Mouse (Mus musculus): ENCODE data around the gene Ciao2b.
A peak's percentile ranks its signal among the peaks of the same experiment; 100 is the strongest.

Gene Ciao2b

GRCm38 (mm10) chr8:104620765-104621164 is 21.0 kb downstream of the Ciao2b start:
- no peak for DNase-seq (ENCODE audit: low read depth, low spot score)

- DNase-seq (ENCODE audit: low read depth, low spot score): no peak
Measured at GRCm38 (mm10) chr8:104613119-104613518, 28.6 kb downstream of the Ciao2b start.

- DNase-seq (ENCODE audit: low read depth, low spot score): no peak
Measured at GRCm38 (mm10) chr8:104611613-104612012, 30.2 kb downstream of the Ciao2b start.

- no peak for DNase-seq (ENCODE audit: low read depth, low spot score)
Measured at GRCm38 (mm10) chr8:104610185-104610766, 31.5 kb downstream of the Ciao2b start.

- no peak for DNase-seq (ENCODE audit: low read depth, low spot score)
Measured at GRCm38 (mm10) chr8:104609222-104609621, 32.5 kb downstream of the Ciao2b start.

- DNase-seq (ENCODE audit: low read depth, low spot score): no peak
Measured at GRCm38 (mm10) chr8:104607944-104608343, 33.8 kb downstream of the Ciao2b start.

- DNase-seq (ENCODE audit: low read depth, low spot score): no peak
Measured at GRCm38 (mm10) chr8:104606329-104606728, 35.4 kb downstream of the Ciao2b start.

- DNase-seq (ENCODE audit: low read depth, low spot score): no peak
Measured at GRCm38 (mm10) chr8:104603245-104603593, 38.5 kb downstream of the Ciao2b start.

- DNase-seq (ENCODE audit: low read depth, low spot score): peak; percentile 94
Measured at GRCm38 (mm10) chr8:104602468-104603244, 39.1 kb downstream of the Ciao2b start.

GRCm38 (mm10) chr8:104601941-104602371 is 39.8 kb downstream of the Ciao2b start:
- DNase-seq (ENCODE audit: low read depth, low spot score): peak; percentile 57

- no peak for DNase-seq (ENCODE audit: low read depth, low spot score)
Measured at GRCm38 (mm10) chr8:104601386-104601785, 40.4 kb downstream of the Ciao2b start.

- no peak for DNase-seq (ENCODE audit: low read depth, low spot score)
Measured at GRCm38 (mm10) chr8:104598496-104598895, 43.3 kb downstream of the Ciao2b start.

- DNase-seq (ENCODE audit: low read depth, low spot score): no peak
Measured at GRCm38 (mm10) chr8:104597656-104598055, 44.1 kb downstream of the Ciao2b start.

GRCm38 (mm10) chr8:104595773-104596536 is 45.8 kb downstream of the Ciao2b start:
- no peak for DNase-seq (ENCODE audit: low read depth, low spot score)

GRCm38 (mm10) chr8:104594611-104595362 is 47.0 kb downstream of the Ciao2b start:
- DNase-seq (ENCODE audit: low read depth, low spot score): no peak

GRCm38 (mm10) chr8:104593536-104594325 is 48.0 kb downstream of the Ciao2b start:
- no peak for DNase-seq (ENCODE audit: low read depth, low spot score)

- no peak for DNase-seq (ENCODE audit: low read depth, low spot score)
Measured at GRCm38 (mm10) chr8:104592566-104592965, 49.2 kb downstream of the Ciao2b start.

- DNase-seq (ENCODE audit: low read depth, low spot score): no peak
Measured at GRCm38 (mm10) chr8:104591856-104592255, 49.9 kb downstream of the Ciao2b start.

- peak; percentile 91 for DNase-seq (ENCODE audit: low read depth, low spot score)
Measured at GRCm38 (mm10) chr8:104591133-104591834, 50.5 kb downstream of the Ciao2b start, which contains the start of gene Pdp2. Gene Pdp2, plus strand, starts transcription at chr8:104591451.

GRCm38 (mm10) chr8:104590284-104590683 is 51.5 kb downstream of the Ciao2b start:
- no peak for DNase-seq (ENCODE audit: low read depth, low spot score)

Data from WW6 (cell line).